In the genomic region with DNA sequence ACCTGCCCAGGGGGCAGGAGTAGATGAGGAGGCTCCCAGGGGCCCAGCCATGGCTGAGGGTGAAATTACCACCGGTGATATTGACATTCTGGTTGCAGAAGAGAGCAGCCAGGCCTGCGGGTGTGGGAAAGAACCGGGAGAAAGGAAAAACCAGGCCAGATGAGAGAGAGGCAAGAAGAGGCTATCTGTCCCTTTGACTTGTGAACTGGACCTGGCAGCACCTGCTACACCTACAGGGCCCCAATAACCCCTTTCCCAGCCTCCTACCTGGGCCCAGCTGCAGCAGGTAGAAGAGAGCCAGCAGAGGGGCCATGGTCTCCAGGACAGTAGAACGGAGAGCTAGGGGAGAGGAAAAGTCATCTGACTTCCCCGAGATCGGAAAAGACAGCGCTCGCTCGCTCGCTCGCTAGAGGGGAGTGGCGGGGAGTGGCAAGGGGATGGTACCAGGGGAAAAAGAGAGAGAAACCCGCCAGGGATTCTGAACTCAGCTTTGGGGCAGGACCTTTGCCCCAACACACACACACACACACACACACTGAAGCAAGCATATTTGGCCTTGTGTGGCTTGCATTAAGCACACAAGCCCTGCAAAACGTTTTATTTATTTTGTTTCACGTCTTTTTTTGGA, we compare ENCODE assay signal across 10 mouse cellular contexts. TPM values are rescaled to one million over a fixed set of nuclear protein-coding genes. Genes with fewer than 3 reads are reported as not detected.
A peak's percentile ranks its signal among the peaks of the same experiment; 100 is the strongest.
DNase-seq lines count a peak whose midpoint lies in the region; ATAC-seq and TF ChIP-seq lines count a peak whose summit lies in the region.
"Had no signal": no experiment of that assay in that cellular context is flagged by ENCODE, and none has a peak within 500 bp of the region (broad histone marks: within the 10 kb centered on the region; RNA-seq: fewer than 3 reads in every experiment).

TSS of gene Gm20547 (minus strand) at position 360 of the 628 bp plus-strand sequence.

- TF ChIP-seq POLR2A in testis, adult 2 months (IDR thresholded peaks at IDR 0.05; ENCODE audit: control insufficient read depth, low read depth, low read length): no peak

- no peak for DNase-seq in forebrain, embryonic 14.5 days (ENCODE audit: low spot score)
- DNase-seq in testis, postnatal 10 days (ENCODE audit: low spot score): no peak
- no peak for DNase-seq in thymus, postnatal 0 days (ENCODE audit: low spot score)
- DNase-seq in urinary bladder, postnatal 14 days (ENCODE audit: low spot score): no peak
- no peak for DNase-seq in embryo, embryonic 10.5 days (ENCODE audit: low spot score)
- DNase-seq: thymus, adult 18-20 months had no signal

- H3K4me3 ChIP-seq in forebrain, embryonic 14.5 days (ENCODE audit: low read depth, low read length): no peak within 1 kb of the TSS
- H3K4me3 ChIP-seq in forebrain, embryonic 15.5 days: no peak within 1 kb of the TSS
- H3K4me3 ChIP-seq in testis, adult 2 months (ENCODE audit: control insufficient read depth, low read depth, low read length): peak within 1 kb of the TSS; percentile 32
- H3K4me3 ChIP-seq in limb, embryonic 13.5 days: no peak within 1 kb of the TSS
- H3K4me3 ChIP-seq: forebrain, embryonic 12.5 days had no signal

- 0 out of 2 replicates have a peak, but pooled peaks cover 3% of the 10 kb centered on the region for H3K27me3 ChIP-seq in forebrain, embryonic 14.5 days (replicated peaks; ENCODE audit: control insufficient read depth, insufficient read depth, low read length)
- H3K27me3 ChIP-seq in forebrain, embryonic 15.5 days: no peaks in the 10 kb centered on the region
- no peaks in the 10 kb centered on the region for H3K27me3 ChIP-seq in testis, adult 2 months (ENCODE audit: control insufficient read depth, insufficient read depth, low read length)
- peaks cover 16% of the 10 kb centered on the region for H3K27me3 ChIP-seq in limb, embryonic 13.5 days

- no peak for ATAC-seq in forebrain, embryonic 14.5 days
- ATAC-seq in forebrain, embryonic 15.5 days (replicated peaks): no peak
- ATAC-seq in limb, embryonic 13.5 days (ENCODE audit: low FRiP score, low read depth): no peak

- 6% methylated on average over 15 of the region's 15 CpGs for WGBS in forebrain, embryonic 14.5 days
- 10% methylated on average over 15 of the region's 15 CpGs for WGBS in forebrain, embryonic 15.5 days
- 9% methylated on average over 15 of the region's 15 CpGs for WGBS in limb, embryonic 13.5 days

- H3K9ac ChIP-seq in forebrain, embryonic 14.5 days (ENCODE audit: low read length): 0 out of 2 replicates have a peak within 1 kb of the TSS, but pooled peaks have one; percentile 25
- H3K9ac ChIP-seq in forebrain, embryonic 15.5 days (replicated peaks): no peak within 1 kb of the TSS
- peak within 1 kb of the TSS; percentile 35; the same call in 1 of the 2 replicates for H3K9ac ChIP-seq in limb, embryonic 13.5 days
- H3K9ac ChIP-seq: forebrain, embryonic 12.5 days had no signal

- no peak within 1 kb of the TSS for H3K4me2 ChIP-seq in forebrain, embryonic 14.5 days (ENCODE audit: low read length)
- H3K4me2 ChIP-seq in forebrain, embryonic 15.5 days (replicated peaks): no peak within 1 kb of the TSS
- peak within 1 kb of the TSS; percentile 14; the same call in 1 of the 2 replicates for H3K4me2 ChIP-seq in limb, embryonic 13.5 days (replicated peaks)
- H3K4me2 ChIP-seq: forebrain, embryonic 12.5 days had no signal

- TF ChIP-seq CTCF in testis, adult 2 months (IDR thresholded peaks at IDR 0.05; ENCODE audit: control insufficient read depth, insufficient read depth, insufficient replicate concordance, low read depth, low read length): no peak

- H3K9me3 ChIP-seq in forebrain, embryonic 14.5 days (replicated peaks; ENCODE audit: control insufficient read depth, low read length): no peaks in the 10 kb centered on the region
- no peaks in the 10 kb centered on the region for H3K9me3 ChIP-seq in forebrain, embryonic 15.5 days
- H3K9me3 ChIP-seq in limb, embryonic 13.5 days: no peaks in the 10 kb centered on the region
- H3K9me3 ChIP-seq: forebrain, embryonic 12.5 days had no signal

- H3K36me3 ChIP-seq in forebrain, embryonic 14.5 days (ENCODE audit: control insufficient read depth, insufficient read depth, low read length): no peaks in the 10 kb centered on the region
- no peaks in the 10 kb centered on the region for H3K36me3 ChIP-seq in forebrain, embryonic 15.5 days
- H3K36me3 ChIP-seq in testis, adult 2 months (ENCODE audit: control insufficient read depth, insufficient read depth, low read length): no peaks in the 10 kb centered on the region
- no peaks in the 10 kb centered on the region for H3K36me3 ChIP-seq in limb, embryonic 13.5 days
- H3K36me3 ChIP-seq: forebrain, embryonic 12.5 days had no signal

- H3K27ac ChIP-seq in forebrain, embryonic 14.5 days (ENCODE audit: low read depth, low read length): no peak within 1 kb of the TSS
- H3K27ac ChIP-seq in forebrain, embryonic 15.5 days (replicated peaks): no peak within 1 kb of the TSS
- peak within 1 kb of the TSS; percentile 34; the same call in 1 of the 2 replicates for H3K27ac ChIP-seq in testis, adult 2 months (ENCODE audit: control insufficient read depth, insufficient read depth, low read depth, low read length)
- H3K27ac ChIP-seq in limb, embryonic 13.5 days: no peak within 1 kb of the TSS; the same call in 1 of the 2 replicates
- H3K27ac ChIP-seq: forebrain, embryonic 12.5 days had no signal

- H3K4me1 ChIP-seq in forebrain, embryonic 14.5 days (ENCODE audit: control insufficient read depth, insufficient read depth, low read length): no peaks in the 10 kb centered on the region
- H3K4me1 ChIP-seq in forebrain, embryonic 15.5 days: no peaks in the 10 kb centered on the region
- peaks cover 14% of the 10 kb centered on the region for H3K4me1 ChIP-seq in testis, adult 2 months (ENCODE audit: control insufficient read depth, insufficient read depth, low read length)
- H3K4me1 ChIP-seq in limb, embryonic 13.5 days: 0 out of 2 replicates have a peak, but pooled peaks cover 4% of the 10 kb centered on the region

RNA-seq across cellular contexts. Expression of gene Gm20547, which starts in this region (rescaled TPM):
- 0.28 TPM in 1 of 2 replicates, not detected in the other for polyA plus RNA-seq in forebrain, embryonic 14.5 days (2014; fragmentation: Nextera tagmentation; extraction: Ambion mirVana)
- polyA plus RNA-seq in forebrain, embryonic 15.5 days (2015; fragmentation: Nextera tagmentation; extraction: Ambion mirVana): 0.17 TPM in 1 of 2 replicates, not detected in the other
- polyA plus RNA-seq in testis, adult 2 months (2012; rRNA removed): not detected in 2 replicates
- polyA plus RNA-seq in limb, embryonic 13.5 days (2015; fragmentation: Nextera tagmentation; extraction: Ambion mirVana): not detected in 2 replicates
- polyA plus RNA-seq in thymus, postnatal 0 days (2015; fragmentation: Nextera tagmentation; extraction: Ambion mirVana): not detected in 2 replicates
- polyA plus RNA-seq: forebrain, embryonic 12.5 days had no signal
